Mouse (Mus musculus) adrenal gland, postnatal 10 days (tissue): ENCODE data around the gene Lsamp. TPM values are rescaled to one million over a fixed set of nuclear protein-coding genes. Genes with fewer than 3 reads are reported as not detected.
"Not testable (repeated sequence)": the region's sequence is repeated elsewhere in the genome, so short reads cannot be mapped to it uniquely, and the experiment has no call there.

ENCODE experiments used
- DNase-seq: peaks from one replicate; pipeline ENCODE4 v3.0.0; 2021; ENCODE audit warnings: mixed read lengths
- total RNA-seq, 2 experiments: library from RNA; stranded (reverse); gene quantifications; 2 replicates each; pipeline ENCODE4 v1.2.3; 2021

Gene Lsamp
- total RNA-seq, 2 experiments from 2014 or later: 4.9 to 10.3 TPM

- DNase-seq: no peak
These were observed 1953.4 kb downstream of the Lsamp start for GRCm38 (mm10) chr16:41937596-41937990.

- DNase-seq: no peak
These were observed 1954.1 kb downstream of the Lsamp start for GRCm38 (mm10) chr16:41938258-41938657.

- DNase-seq: no peak
These were observed 1957.6 kb downstream of the Lsamp start for GRCm38 (mm10) chr16:41941591-41942315.

- DNase-seq: no peak
These were observed 1973.7 kb downstream of the Lsamp start for GRCm38 (mm10) chr16:41957811-41958210.

GRCm38 (mm10) chr16:41965636-41966035 is 1981.5 kb downstream of the Lsamp start:
- DNase-seq: no peak

GRCm38 (mm10) chr16:41969215-41969614 is 1985.1 kb downstream of the Lsamp start:
- no peak for DNase-seq

GRCm38 (mm10) chr16:41974866-41975719 is 1990.9 kb downstream of the Lsamp start:
- no peak for DNase-seq

GRCm38 (mm10) chr16:41976897-41977296 is 1992.7 kb downstream of the Lsamp start:
- no peak for DNase-seq

GRCm38 (mm10) chr16:41996956-41997355 is 2012.8 kb downstream of the Lsamp start:
- DNase-seq: no peak

GRCm38 (mm10) chr16:42002925-42003324 is 2018.8 kb downstream of the Lsamp start:
- DNase-seq: no peak

- DNase-seq: not testable (repeated sequence)
These were observed 2019.3 kb downstream of the Lsamp start for GRCm38 (mm10) chr16:42003506-42003905.

- DNase-seq: no peak
These were observed 2020.0 kb downstream of the Lsamp start for GRCm38 (mm10) chr16:42004166-42004565.

- no peak for DNase-seq
These were observed 2030.8 kb downstream of the Lsamp start for GRCm38 (mm10) chr16:42014937-42015336.

- DNase-seq: no peak
These were observed 2031.3 kb downstream of the Lsamp start for GRCm38 (mm10) chr16:42015443-42015842.

- DNase-seq: no peak
These were observed 2032.9 kb downstream of the Lsamp start for GRCm38 (mm10) chr16:42016791-42017643.

- no peak for DNase-seq
These were observed 2038.4 kb downstream of the Lsamp start for GRCm38 (mm10) chr16:42022566-42022965.

- DNase-seq: no peak
These were observed 2047.9 kb downstream of the Lsamp start for GRCm38 (mm10) chr16:42032030-42032429.

- no peak for DNase-seq
These were observed 2049.3 kb downstream of the Lsamp start for GRCm38 (mm10) chr16:42033449-42033848.

GRCm38 (mm10) chr16:42048138-42048537 is 2064.0 kb downstream of the Lsamp start:
- DNase-seq: no peak

GRCm38 (mm10) chr16:42059927-42060326 is 2075.8 kb downstream of the Lsamp start:
- DNase-seq: no peak

- no peak for DNase-seq
These were observed 2090.2 kb downstream of the Lsamp start for GRCm38 (mm10) chr16:42074325-42074724.

GRCm38 (mm10) chr16:42079573-42079972 is 2095.4 kb downstream of the Lsamp start:
- no peak for DNase-seq
